Mouse (Mus musculus) MEL (cell line): ENCODE data around the gene Cdc73.

ENCODE experiments used
- CTCF ChIP-seq, 3 experiments: IDR thresholded peaks in 2 of 3; conservative IDR thresholded peaks in 1 of 3; 2 replicates each; pipeline ENCODE4 v1.5.1; 2011 to 2012; ENCODE audit warnings: low read length in 3 of 3, low read depth in 2 of 3, mild to moderate bottlenecking in 2 of 3, improper control_type of control experiment in 1 of 3, inconsistent platforms in 1 of 3, mixed read lengths in 1 of 3, moderate library complexity in 1 of 3; ENCODE audit not compliant: control insufficient read depth in 1 of 3, insufficient read depth in 1 of 3, poor library complexity in 1 of 3, severe bottlenecking in 1 of 3
- MEF2A ChIP-seq: IDR thresholded peaks from 2 replicates; pipeline ENCODE4 v1.6.1; 2014; ENCODE audit warnings: low read depth, mild to moderate bottlenecking, inconsistent platforms, low read length, improper control_type of control experiment; ENCODE audit not compliant: poor library complexity, insufficient replicate concordance, severe bottlenecking; ENCODE audit errors: extremely low read depth
- POLR2AphosphoS2 ChIP-seq: IDR thresholded peaks from 2 replicates; pipeline ENCODE4 v1.6.1; 2011; ENCODE audit warnings: low read length, improper control_type of control experiment

GRCm38 (mm10) chr1:143733914-143734410 lies 31.3 kb upstream of the Cdc73 start:
- TF ChIP-seq CTCF (IDR thresholded peaks at IDR 0.05 in 2 of 3, conservative IDR thresholded peaks at IDR 0.05 in 1 of 3; ENCODE audit: control insufficient read depth in 1 of 3, insufficient read depth in 1 of 3, low read depth in 2 of 3, low read length in 3 of 3, poor library complexity in 1 of 3, severe bottlenecking in 1 of 3) = no peak
- no peak for TF ChIP-seq POLR2AphosphoS2
- no peak for TF ChIP-seq MEF2A
